Mouse (Mus musculus) central nervous system, embryonic 14 days (tissue): Measurements from ENCODE around the gene Foxred2. TPM values are rescaled to one million over a fixed set of nuclear protein-coding genes. Genes with fewer than 3 reads are reported as not detected.

Experiments
- polyA plus RNA-seq: library from polyadenylated mRNA; depleted of rRNA; stranded (reverse); fragments of >200 nt; gene quantifications from 2 replicates; pipeline ENCODE4 v1.2.3, GENCODE M21; 2012; rRNA removed

Gene Foxred2
- polyA plus RNA-seq = 14.5 and 18.8 TPM in 2 replicates

GRCm38 (mm10) chr15:77956404-77956901 is at the start of gene Foxred2:
Foxred2 (minus strand) TSS chr15:77956722.

GRCm38 (mm10) chr15:77970470-77971292 is 14.2 kb upstream of the Foxred2 start, which contains the start of gene Eif3d:
Eif3d (minus strand) TSS chr15:77970813.

GRCm38 (mm10) chr15:77928673-77929331 is 27.7 kb downstream of the Foxred2 start, which contains the start of gene Txn2:
Txn2 (minus strand) TSS chr15:77929006.

Other genes starting within 250 kb of the Foxred2 start
- gene Apol9b, start 227.7 kb downstream of the Foxred2 start, polyA plus RNA-seq = 0.12 and 0.20 TPM in 2 replicates
- gene Apol8, start 199.7 kb downstream of the Foxred2 start, polyA plus RNA-seq = 0.16 and 0.88 TPM in 2 replicates
- 23.7 and 29.9 TPM in 2 replicates for gene Myh9, start 114.5 kb downstream of the Foxred2 start, polyA plus RNA-seq
- gene Txn2, start 27.7 kb downstream of the Foxred2 start, polyA plus RNA-seq = 177 and 184 TPM in 2 replicates
- 197 and 203 TPM in 2 replicates for gene Eif3d, start 14.1 kb upstream of the Foxred2 start, polyA plus RNA-seq
- gene Cacng2, start 163.3 kb upstream of the Foxred2 start, polyA plus RNA-seq = 8.1 and 10.7 TPM in 2 replicates
- 50.7 and 55.9 TPM in 2 replicates for gene Ift27, start 217.4 kb upstream of the Foxred2 start, polyA plus RNA-seq
- gene Pvalb, start 249.7 kb upstream of the Foxred2 start, polyA plus RNA-seq = 1.8 and 4.5 TPM in 2 replicates